In the genomic region with DNA sequence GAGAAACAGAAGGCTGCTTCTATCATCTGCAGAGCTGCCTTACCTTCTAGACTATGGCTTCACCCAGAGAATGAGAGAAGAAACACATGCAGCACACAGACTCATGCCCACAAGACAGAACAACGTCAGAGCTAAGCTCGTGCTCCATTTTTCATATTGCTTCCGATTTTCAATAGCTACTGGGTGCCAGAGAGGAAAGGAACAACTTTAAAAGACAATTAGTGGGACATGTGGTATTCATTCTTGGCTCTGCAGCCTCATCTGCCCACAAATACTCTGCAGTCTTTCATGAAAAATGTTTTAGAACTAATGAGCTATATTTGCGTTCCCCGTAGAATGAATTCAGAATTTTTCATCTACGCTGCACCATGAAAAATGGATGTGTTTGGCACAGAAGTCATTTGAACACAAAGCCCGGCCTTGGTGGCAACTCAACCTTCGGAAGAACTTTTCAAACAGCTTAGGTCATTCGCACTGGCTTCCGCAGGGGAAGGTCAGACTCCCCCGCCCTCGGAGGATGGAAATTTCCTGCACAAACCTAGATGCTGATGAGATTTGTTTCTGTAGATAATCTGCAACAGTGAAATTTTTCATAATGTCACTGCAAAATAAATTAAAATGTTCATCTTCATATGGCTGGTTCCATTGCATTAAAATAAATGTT, we compare ENCODE assay signal across 18 mouse cellular contexts.
DNase-seq lines count a peak whose midpoint lies in the region; ATAC-seq and TF ChIP-seq lines count a peak whose summit lies in the region.
"Had no signal": no experiment of that assay in that cellular context is flagged by ENCODE, and none has a peak within 500 bp of the region (broad histone marks: within the 10 kb centered on the region; RNA-seq: fewer than 3 reads in every experiment).

No protein-coding gene starts in this region.

- no peak overlapping the region for H3K27ac ChIP-seq in lung, embryonic 14.5 days (ENCODE audit: low read depth)
- no peak overlapping the region for H3K27ac ChIP-seq in forebrain, embryonic 15.5 days (replicated peaks)
- H3K27ac ChIP-seq: forebrain, embryonic 12.5 days; left cerebral cortex, adult 2 months; limb, embryonic 12.5 days; liver, embryonic 13.5 days; neural tube, embryonic 12.5 days had no signal

- H3K36me3 ChIP-seq in lung, embryonic 14.5 days (ENCODE audit: insufficient read depth): no peaks in the 10 kb centered on the region
- no peaks in the 10 kb centered on the region for H3K36me3 ChIP-seq in forebrain, embryonic 15.5 days
- H3K36me3 ChIP-seq: forebrain, embryonic 12.5 days; limb, embryonic 12.5 days; liver, embryonic 13.5 days; neural tube, embryonic 12.5 days had no signal

- WGBS in lung, embryonic 14.5 days: 69% methylated on average over 12 of the region's 12 CpGs
- 59% methylated on average over 12 of the region's 12 CpGs for WGBS in lung, adult 2 months
- WGBS in forebrain, embryonic 15.5 days: 92% methylated on average over 12 of the region's 12 CpGs

- no peaks in the 10 kb centered on the region for H3K27me3 ChIP-seq in lung, embryonic 14.5 days (ENCODE audit: insufficient read depth, low read length)
- no peaks in the 10 kb centered on the region for H3K27me3 ChIP-seq in forebrain, embryonic 15.5 days
- H3K27me3 ChIP-seq: forebrain, embryonic 12.5 days; limb, embryonic 12.5 days; liver, embryonic 13.5 days; neural tube, embryonic 12.5 days had no signal

- no peak overlapping the region for H3K9ac ChIP-seq in lung, embryonic 14.5 days
- H3K9ac ChIP-seq in forebrain, embryonic 15.5 days (replicated peaks): no peak overlapping the region
- H3K9ac ChIP-seq: forebrain, embryonic 12.5 days; limb, embryonic 12.5 days; liver, embryonic 13.5 days; neural tube, embryonic 12.5 days had no signal

- H3K4me3 ChIP-seq in lung, embryonic 14.5 days (ENCODE audit: low read depth, low read length): no peak overlapping the region
- H3K4me3 ChIP-seq in lung, adult 2 months (replicated peaks; ENCODE audit: extremely low read depth, low read depth, low read length): no peak overlapping the region
- H3K4me3 ChIP-seq in forebrain, embryonic 15.5 days: no peak overlapping the region
- H3K4me3 ChIP-seq: forebrain, embryonic 12.5 days; left cerebral cortex, adult 2 months; limb, embryonic 12.5 days; liver, embryonic 13.5 days; megakaryocyte, embryonic 14.5 days; neural tube, embryonic 12.5 days had no signal

- H3K9me3 ChIP-seq in lung, embryonic 14.5 days (ENCODE audit: low read depth, low read length): no peaks in the 10 kb centered on the region
- H3K9me3 ChIP-seq in forebrain, embryonic 15.5 days: no peaks in the 10 kb centered on the region
- H3K9me3 ChIP-seq: forebrain, embryonic 12.5 days; limb, embryonic 12.5 days; liver, embryonic 13.5 days; megakaryocyte, embryonic 14.5 days; neural tube, embryonic 12.5 days had no signal

- no peak for TF ChIP-seq CTCF in lung, embryonic 14.5 days (IDR thresholded peaks at IDR 0.05; ENCODE audit: low read depth)
- TF ChIP-seq CTCF in lung, adult 2 months (IDR thresholded peaks at IDR 0.05; ENCODE audit: insufficient read depth, low read length): no peak

- TF ChIP-seq POLR2A in lung, adult 2 months (IDR thresholded peaks at IDR 0.05; ENCODE audit: borderline replicate concordance, extremely low read depth, low read depth, low read length): no peak

- no peak for ATAC-seq in lung, embryonic 14.5 days (ENCODE audit: insufficient read depth)
- no peak for ATAC-seq in forebrain, embryonic 15.5 days (replicated peaks)

- no peak overlapping the region for H3K4me2 ChIP-seq in lung, embryonic 14.5 days
- H3K4me2 ChIP-seq in forebrain, embryonic 15.5 days (replicated peaks): no peak overlapping the region
- H3K4me2 ChIP-seq: forebrain, embryonic 12.5 days; heart, embryonic 11.5 days; limb, embryonic 12.5 days; liver, embryonic 13.5 days; neural tube, embryonic 12.5 days had no signal

- peak; percentile 3 for DNase-seq in lung, embryonic 14.5 days
- no peak for DNase-seq in lung, adult 2 months
- peak; percentile 82 for DNase-seq in adrenal gland, adult 8-10 months
- DNase-seq in adrenal gland, postnatal 36 days: peak; percentile 77 to 79
- DNase-seq in layer of hippocampus, postnatal 14 days (ENCODE audit: low spot score in 2 of 2): peak; percentile 27 to 77
- DNase-seq in cerebellum, adult 9-10 months: no peak
- DNase-seq: cerebellum, postnatal 14 days; kidney, adult 18-20 months; kidney, postnatal 10 days; liver, embryonic 13.5 days; lung, postnatal 10 days had no signal

- no peaks in the 10 kb centered on the region for H3K4me1 ChIP-seq in lung, embryonic 14.5 days (ENCODE audit: insufficient read depth)
- H3K4me1 ChIP-seq in lung, adult 2 months (ENCODE audit: control insufficient read depth, insufficient read depth, low read length): no peaks in the 10 kb centered on the region
- H3K4me1 ChIP-seq in forebrain, embryonic 15.5 days: no peaks in the 10 kb centered on the region
- H3K4me1 ChIP-seq: forebrain, embryonic 12.5 days; liver, embryonic 13.5 days; megakaryocyte, embryonic 14.5 days; neural tube, embryonic 12.5 days had no signal

Comparison
In these comparisons a context has a peak if more than half of its experiments do, and no peak if none do; other contexts are left out.
1. DNase-seq: peak in lung, embryonic 14.5 days (single experiment), adrenal gland, adult 8-10 months (single experiment), adrenal gland, postnatal 36 days (2 of 2) and layer of hippocampus, postnatal 14 days (2 of 2); none in lung, adult 2 months (single experiment) and cerebellum, adult 9-10 months (single experiment).